Mouse (Mus musculus) embryo, embryonic 9.5 days (tissue): ENCODE results near the gene Tcl1b4.
"Not testable (repeated sequence)": the region's sequence is repeated elsewhere in the genome, so short reads cannot be mapped to it uniquely, and the experiment has no call there.

Experiments used
- DNase-seq: peaks from one replicate; pipeline ENCODE4 v3.0.0-alpha.2; 2017; ENCODE audit errors: extremely low spot score

Gene Tcl1b4

DNA sequence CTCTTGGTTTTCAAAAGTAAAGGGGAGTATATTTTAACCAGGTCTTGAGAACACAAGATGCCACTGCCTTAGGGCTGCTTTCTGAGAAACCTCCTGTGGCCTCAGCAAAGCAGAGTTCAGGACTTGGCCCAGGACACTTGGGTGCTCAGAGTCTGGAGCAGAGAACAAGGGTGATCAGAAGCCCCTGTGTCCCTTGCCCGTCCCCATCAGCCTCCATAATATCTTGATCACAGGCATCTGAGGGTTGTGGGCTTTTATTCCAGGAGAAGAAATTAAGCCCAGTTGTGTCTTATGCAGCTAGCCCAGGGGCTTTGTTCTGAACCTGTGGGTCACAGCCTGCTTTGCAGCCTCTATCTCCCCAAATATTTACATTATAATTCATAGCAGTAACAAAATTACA, at the start of gene Tcl1b4:
Gene Tcl1b4, plus strand, starts transcription at position 301 of the 400 bp plus-strand sequence.
- not testable (repeated sequence) for DNase-seq

DNA sequence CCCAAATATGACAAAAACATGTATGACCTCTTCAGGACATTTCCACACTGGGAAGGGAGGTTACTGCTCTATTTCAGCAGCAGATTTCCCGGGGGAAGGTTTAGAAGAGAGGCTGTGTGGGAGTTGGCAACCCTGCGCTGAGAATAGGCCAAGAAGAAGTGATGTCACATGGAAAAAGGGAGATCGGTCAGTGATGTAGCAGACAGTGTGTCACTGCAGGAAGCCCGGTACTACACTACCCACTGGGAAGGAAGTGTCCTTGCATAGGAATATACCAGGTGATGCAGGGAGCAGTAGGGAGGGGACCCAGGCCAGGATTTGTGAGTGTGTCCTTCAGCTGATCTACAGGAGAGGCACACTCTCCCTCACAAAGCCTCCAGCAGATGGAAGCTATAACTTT, 46.5 kb upstream of the Tcl1b4 start:
- DNase-seq: not testable (repeated sequence)

DNA sequence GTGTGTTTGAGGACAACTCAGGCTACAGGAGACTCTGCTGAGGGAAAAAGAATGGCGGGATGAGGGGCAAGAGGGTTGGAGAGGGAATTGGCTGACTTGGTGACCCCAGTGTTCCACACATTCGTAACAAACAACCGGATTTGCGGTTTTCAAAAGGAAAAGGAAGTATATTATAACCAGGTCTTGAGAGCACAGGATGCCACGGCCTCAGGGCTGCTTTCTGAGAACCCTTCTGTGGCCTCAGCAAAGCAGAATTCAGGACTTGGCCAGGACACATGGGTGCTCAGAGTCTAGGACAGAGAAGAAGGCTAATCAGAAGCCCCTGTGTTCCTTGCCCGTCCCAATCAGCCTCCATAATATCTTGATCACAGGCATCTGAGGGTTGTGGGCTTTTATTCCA, 42.9 kb upstream of the Tcl1b4 start:
- no peak for DNase-seq

DNA sequence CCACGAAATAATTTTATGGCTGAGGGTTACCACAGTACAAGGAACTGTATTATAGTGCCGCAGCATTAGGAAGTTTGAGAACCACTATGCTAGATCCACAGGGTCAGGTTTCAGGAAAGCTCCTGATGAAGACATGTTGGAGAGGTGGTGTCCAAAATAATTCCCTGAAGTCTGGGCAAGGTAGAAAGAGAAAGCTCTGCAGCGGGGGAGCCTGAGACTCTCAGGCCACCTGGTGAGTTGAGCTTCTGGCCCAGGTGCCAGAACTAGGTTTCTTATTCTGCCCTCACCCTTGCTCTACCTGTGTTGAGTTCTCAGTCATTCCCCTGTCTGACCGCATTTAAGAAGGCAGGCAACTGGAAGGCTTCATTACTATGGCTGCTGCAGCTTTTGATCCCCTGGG, 42.4 kb upstream of the Tcl1b4 start, which contains the start of gene Tcl1b1:
Gene Tcl1b1, plus strand, starts transcription at position 301 of the 400 bp plus-strand sequence.
- no peak for DNase-seq

DNA sequence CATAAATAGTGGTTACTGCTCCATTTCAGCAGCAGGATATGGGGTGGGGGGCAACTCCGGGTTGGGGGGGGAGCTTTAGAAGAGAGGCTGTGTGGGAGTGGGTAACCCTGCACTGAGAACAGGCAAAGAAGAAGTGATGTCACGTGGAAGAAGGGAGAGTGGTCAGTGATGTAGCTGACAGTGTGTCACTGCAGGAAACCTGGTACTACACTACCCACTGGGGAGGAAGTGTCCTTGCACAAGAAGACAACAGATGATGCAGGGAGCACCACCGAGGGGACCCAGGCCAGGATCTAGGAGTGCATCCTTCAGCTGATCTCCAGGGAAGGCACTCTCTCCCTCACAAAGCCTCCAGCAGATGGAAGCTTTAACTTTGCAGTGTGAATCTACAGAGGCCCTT, 35.0 kb upstream of the Tcl1b4 start:
- no peak for DNase-seq

DNA sequence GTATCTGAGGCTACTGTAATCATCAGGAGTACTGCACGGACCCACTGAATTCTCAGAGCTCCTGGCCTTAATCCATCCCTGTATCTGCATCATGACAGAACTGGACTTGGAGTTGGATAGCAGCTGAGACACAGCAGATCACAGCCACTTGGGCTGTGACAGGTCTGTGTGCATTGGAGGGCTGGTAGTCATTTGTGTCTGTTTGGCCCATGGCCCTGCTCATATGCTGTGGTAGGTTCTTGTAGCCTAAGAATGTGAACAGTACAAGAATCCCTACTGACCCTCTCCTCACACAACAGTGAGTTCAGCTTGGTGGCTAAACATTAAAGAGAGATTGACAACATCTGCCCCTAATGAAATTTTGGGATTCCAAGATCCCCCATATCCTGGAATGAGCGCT, 28.4 kb upstream of the Tcl1b4 start:
- DNase-seq: no peak

DNA sequence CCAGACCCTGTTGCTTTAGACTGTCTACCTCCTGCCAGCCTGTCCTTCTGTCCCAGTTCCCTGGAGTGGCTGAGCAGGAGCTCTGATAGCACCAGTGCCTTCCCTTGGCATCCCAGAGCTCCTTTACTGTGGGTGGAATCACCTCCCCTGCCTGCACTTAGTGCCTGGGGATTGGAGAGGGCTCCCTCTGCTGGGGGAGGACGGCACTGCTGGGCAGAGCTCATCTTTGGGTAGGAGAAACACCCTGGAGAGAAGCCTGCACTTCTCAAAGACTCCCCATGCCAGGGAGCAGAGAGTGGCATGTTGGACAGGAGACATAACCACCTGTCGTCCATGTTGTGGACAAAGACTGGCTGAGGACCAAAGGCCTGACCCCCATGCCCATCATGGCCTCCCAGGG, 27.4 kb upstream of the Tcl1b4 start:
- not testable (repeated sequence) for DNase-seq

DNA sequence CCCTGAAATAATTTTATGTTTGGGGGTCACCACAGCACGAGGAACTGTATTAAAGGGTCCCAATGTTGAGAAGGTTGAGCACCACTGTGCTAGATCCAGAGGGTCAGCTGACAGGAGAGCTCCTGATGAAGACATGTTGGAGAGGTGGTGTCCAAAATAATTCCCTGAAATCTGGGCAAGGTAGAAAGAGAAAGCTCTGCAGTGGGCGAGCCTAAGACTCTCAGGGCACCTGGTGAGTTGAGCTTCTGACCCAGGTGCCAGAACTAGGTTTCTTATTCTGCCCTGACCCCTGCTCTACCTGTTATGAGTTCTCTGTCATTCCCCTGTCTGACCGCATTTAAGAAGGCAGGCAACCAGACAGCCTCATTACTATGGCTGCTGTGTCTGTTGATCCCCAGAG, 25.7 kb upstream of the Tcl1b4 start, which contains the start of gene Tcl1b5:
Gene Tcl1b5, plus strand, starts transcription at position 301 of the 400 bp plus-strand sequence.
- DNase-seq: not testable (repeated sequence)

DNA sequence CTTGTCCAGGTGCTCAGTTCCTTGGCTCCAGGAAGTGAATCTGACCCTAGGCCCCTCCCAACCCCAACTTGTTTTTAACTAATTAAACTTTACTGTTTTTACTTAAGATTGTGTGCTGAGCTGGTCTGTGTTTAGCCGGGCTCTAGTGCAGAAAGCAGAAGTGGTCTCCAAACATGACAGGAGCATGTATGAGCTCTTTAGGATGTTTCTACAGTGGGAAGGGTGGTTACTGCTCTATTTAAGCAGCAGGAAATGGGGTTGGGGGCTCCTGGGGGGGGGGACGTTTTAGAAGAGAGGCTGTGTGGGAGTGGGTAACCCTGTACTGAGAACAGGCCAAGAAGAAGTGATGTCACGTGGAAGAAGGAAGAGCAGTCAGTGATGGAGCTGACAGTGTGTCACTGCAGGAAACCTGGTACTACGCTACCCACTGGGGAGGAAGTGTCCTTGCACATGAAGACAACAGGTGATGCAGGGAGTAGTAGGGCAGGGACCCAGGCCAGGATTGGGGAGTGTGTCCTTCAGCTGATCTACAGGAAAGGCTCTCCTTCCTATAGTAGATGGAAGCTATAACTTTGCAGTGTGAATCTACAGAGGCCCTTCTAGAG, 20.6 kb upstream of the Tcl1b4 start:
- not testable (repeated sequence) for DNase-seq

DNA sequence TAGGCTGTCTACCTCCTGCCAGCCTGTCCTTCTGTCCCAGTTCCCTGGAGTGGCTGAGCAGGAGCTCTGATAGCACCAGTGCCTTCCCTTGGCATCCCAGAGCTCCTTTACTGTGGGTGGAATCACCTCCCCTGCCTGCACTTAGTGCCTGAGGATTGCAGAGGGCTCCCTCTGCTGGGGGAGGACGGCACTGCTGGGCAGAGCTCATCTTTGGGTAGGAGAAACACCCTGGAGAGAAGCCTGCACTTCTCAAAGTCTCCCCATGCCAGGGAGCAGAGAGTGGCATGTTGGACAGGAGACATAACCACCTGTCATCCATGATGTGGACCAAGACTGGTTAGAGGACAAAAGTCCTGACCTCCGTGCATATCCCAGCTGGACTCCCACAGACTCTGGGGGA, 12.8 kb upstream of the Tcl1b4 start:
- not testable (repeated sequence) for DNase-seq

DNA sequence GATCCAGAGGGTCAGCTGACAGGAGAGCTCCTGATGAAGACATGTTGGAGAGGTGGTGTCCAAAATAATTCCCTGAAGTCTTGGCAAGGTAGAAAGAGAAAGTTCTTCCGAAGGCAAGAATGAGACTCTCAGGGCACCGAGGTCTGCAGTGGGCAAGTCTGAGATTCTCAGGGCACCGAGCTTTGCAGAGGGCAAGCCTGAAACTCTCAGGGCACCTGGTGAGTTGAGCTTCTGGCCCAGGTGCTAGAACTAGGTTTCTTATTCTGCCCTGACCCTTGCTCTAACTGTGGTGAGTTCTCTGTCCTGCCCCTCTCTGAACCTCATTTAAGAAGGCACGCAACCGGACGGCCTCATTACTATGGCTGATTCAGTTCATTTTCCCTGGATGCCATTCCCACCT, 11.0 kb upstream of the Tcl1b4 start, which contains the start of gene Tcl1b3:
Gene Tcl1b3, plus strand, starts transcription at position 301 of the 400 bp plus-strand sequence.
- not testable (repeated sequence) for DNase-seq

DNA sequence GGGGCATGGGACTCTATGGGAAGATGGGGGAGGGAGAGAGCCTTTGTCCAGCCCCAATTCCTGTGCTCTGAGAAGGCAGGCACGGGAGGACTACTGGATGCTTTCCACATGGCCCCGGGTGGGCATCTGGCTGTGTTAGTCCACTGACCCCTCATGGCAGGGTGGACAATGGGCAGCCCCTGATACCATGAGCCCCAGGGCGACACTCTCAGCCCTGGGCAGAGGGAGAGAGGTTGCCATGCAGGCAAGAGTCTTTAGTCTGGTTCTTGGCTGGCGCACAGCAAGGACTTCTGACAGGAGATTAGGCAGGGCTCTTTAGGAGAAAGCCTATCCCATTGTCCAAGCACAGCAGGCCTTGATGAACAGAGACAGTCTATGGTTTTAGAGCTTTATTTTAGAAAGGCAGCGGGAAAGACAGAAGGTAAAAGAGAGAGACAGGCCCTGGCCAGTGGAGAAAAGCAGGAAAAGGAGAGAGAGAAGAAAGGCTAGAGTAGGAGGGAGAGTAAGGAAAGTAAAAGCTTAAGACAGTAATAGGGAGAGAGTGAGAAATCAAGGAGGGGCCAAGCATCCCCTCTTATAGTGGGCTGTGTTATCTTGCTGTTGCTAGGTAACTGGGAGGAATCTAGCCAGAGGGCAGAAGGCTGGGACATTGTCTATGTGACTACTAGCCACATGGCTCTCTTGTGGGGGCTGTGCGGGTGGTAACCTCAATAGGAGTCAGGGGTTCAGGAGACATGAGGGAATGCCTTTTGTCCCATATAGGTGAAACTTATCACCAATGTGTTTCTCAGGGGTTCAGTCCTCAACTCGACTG, 1.9 kb upstream of the Tcl1b4 start:
- DNase-seq: peak; percentile 34

DNA sequence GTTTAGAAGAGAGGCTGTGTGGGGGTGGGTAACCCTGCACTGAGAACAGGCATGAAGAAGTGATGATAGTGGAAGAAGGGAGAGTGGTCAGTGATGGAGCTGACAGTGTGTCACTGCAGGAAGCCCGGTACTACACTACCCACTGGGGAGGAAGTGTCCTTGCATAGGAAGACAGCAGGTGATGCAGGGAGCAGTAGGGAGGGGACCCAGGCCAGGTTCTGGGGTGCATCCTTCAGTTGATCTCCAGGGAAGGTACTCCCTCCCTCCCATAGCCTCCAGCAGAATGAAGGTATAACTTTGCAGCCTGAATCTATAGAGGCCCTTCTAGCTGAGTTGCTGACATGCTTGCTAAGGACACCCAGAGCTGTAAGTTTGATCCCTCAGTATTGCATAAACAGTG, 5.3 kb downstream of the Tcl1b4 start:
- DNase-seq: no peak

DNA sequence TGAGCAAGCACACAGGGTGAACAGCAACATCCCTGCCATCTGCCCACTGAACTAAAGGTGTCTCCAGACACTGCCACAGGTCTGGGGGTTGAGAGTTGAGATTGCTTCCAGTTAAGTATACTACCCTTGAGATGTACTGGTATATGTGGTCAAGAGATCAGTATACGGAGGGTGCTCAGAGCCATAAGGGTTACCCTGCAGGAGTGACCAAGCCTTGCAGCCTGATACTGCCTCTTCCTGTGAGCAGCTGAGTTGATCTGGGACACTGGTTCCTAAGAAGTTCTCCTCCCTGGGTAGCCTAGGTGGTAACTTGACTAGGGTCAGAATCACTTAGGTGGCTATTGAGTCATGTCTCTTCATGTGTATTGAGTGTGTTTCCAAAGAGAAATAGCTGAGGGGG, 6.7 kb downstream of the Tcl1b4 start:
- no peak for DNase-seq

DNA sequence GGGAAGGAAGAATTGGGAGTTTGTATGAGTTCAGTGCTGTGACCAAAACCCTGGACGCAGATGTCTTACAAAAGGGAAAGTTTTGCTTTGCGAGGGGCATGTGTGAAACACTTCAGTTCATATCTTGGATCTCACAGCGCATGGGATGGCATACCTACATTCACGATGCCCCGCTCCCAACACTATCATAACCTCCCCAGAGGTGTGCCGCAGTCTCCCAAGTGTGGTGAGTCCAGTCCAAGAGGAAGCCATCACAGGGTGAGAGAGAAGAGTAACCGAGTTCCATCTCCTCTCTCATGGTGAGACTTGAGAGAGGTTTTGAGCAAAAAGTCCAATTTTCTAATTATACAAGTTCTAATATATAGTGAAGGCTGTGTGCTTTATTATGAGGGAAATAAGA, 7.5 kb downstream of the Tcl1b4 start:
- DNase-seq: no peak

DNA sequence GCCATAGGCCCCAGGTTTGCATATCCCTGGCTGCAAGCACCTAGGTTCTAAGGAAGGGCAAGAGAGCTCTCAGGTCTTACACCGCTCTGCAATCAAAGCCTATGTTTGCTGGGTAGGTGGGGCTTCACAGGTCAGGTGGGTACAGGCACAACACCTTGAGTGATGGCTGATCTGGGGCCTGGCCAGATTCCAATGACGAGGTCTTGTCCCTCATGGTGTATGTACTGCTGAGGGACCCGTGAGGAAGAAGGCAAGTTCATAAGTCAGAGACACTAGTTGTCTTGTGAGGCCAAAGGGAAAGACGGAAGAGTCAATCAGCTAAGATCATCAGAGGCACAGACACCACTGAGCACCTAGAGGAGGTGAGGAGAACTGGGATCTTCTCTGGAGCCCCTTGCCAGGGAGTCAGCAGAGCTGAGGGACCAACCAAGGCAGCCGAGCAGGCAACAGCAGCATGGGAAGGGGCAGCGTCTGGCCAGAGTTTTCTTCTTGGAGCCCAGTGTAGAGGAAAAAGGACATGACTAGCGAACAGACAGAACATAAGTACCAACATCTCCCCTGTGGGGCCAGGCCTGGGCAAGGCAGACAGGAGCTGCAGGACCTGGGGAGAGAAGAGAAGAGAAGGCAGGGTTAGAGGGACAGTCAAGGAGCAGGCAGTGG, 15.5 kb downstream of the Tcl1b4 start:
- DNase-seq: no peak

DNA sequence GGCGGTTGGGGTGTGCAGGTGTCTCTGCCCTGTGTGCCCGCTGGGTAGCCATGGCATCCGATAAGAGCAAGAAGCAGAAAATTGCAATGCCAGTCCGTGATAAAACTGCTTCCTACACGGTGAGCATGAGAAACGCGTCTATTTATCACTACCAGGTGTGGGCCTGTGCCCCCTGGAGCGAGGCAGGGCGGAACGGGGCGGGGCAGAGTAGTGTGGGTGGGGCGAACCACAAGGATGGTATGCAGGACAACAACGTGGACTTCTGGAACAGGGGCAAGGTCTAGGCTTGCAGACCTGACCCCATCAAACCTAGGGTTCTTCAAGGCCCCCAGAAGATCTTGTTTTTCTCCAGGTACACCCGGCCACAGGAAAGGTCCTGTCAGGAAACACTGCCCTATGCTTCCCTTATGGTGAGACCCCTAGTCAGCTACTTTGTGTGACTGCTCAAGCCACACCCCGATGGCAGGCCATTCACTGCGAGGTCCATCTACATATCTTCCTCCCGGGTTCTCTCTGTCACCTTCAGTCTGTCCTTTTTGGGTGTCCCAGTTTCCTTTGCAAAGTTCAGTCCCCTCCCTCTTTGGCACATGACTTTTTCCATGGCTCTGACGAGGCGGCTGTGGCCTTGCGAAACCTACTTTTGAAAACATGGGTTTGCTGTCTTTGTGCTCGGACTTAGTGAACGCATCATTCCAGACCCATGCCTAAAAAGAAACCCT, 21.0 kb downstream of the Tcl1b4 start, which contains the start of gene Tcl1:
Gene Tcl1, minus strand, starts transcription at position 193 of the 719 bp plus-strand sequence.
- DNase-seq: no peak

DNA sequence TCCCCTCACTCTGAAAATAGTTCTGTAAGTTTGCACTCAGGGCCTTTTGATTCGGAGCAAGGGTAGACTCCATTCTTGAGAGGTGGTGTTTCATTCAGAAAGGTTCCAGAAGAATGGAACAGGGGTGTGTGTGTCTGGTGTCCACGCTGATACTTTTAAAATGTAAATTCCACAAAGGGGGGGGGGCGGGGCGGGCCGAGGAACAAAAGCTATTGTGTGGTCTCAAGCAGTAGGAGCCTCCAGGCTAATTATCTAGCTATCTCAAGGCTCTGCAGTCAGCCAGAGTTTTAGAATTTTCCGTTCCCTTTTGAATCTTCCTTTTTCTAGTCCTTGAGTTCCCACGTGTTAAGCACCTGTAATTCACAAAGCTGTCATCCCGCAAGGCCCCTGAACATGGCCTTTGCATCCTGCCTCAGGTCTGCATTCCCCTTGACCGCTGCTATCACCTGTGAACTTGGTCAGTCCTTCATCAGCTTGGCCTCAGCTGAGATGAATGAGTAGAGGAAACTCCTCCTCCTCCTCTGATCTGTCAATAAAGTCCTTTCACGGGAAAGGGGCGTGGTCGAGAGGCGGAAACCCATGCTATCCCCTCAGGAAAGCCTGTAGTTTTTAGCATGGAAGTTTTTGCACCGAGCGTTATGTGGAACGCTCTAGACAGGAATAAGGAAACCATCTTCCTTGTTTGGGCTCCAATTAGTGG, 23.0 kb downstream of the Tcl1b4 start:
- no peak for DNase-seq

DNA sequence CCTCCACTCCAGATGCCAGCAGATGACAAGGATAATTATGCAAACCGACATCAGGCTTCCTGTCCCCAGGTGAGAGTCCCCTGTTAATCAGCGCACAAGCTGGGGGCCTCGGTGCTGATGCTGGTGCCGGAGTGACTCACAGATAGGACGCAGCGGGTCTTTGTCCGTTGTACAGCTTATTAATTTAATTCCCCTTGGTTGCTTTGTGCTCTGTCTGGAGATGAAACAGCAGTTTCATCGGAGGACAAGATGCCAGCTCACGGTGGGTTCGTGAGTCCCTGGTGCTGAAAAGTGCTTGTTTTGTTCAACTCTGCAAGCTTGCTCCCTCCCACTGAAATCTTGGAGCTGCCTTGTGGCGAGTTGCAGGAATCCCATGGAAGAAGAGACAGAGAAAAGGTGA, 32.6 kb downstream of the Tcl1b4 start:
- no peak for DNase-seq

DNA sequence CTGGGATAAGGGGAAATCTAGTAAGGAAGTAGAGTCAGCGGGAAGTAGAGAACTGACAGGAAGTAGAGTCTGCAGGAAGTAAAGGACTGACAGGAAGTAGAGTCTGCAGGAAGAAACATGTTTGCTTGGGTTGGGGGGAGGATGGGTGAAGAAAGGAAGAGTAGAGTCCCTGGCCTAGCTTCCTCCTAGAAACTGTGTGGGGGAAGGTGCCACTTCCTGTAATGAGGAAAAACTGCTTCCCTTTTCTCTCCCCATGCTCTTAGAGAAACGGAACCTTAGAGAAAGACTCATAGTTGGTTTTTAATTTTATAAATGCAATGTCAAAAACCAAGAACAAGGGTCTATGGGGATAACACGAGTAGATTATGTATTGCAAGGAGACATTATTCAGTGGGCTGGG, 33.3 kb downstream of the Tcl1b4 start:
- no peak for DNase-seq

DNA sequence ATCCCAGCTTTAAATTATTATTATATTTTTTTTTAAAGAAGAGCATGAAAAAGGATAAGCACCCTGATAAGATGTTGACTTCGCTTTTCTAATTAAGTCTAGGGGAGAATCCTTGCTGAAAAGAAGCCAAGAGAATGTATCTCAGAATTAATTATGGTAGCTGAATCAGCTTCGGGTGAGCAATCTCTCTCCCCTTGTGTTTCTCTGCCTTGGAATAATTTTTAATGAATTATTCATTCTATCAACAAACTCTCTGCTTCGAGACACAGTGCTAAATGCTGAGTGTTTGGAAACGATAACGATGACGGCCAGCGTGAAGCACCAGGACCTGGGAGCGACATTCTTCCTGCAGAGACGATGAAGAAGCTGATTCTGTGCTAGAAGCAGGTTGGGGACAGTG, 37.3 kb downstream of the Tcl1b4 start:
- DNase-seq: no peak
